Mouse (Mus musculus) cerebellum, adult 11-12 months (tissue): ENCODE measurements around the gene Gm14326.
"Not testable (repeated sequence)": the region's sequence is repeated elsewhere in the genome, so short reads cannot be mapped to it uniquely, and the experiment has no call there.

Source experiments
- DNase-seq: peaks from one replicate; pipeline ENCODE4 v3.0.0; 2022

Gm14326 gene

GRCm38 (mm10) chr2:177957145-177957544 is at the start of gene Gm14326:
Gm14326 (minus strand) TSS chr2:177957297.
- peak; percentile 94 for DNase-seq

- DNase-seq, result not testable (repeated sequence)
Observed at GRCm38 (mm10) chr2:177974814-177975213, 17.7 kb upstream of the Gm14326 start.

- peak; percentile 51 for DNase-seq
Observed at GRCm38 (mm10) chr2:177956734-177957133, 363 bp downstream of the Gm14326 start.

- DNase-seq, result not testable (repeated sequence)
Observed at GRCm38 (mm10) chr2:177925563-177926103, 31.5 kb downstream of the Gm14326 start, which contains the start of gene Zfp972. Zfp972 (minus strand) TSS chr2:177925613.

GRCm38 (mm10) chr2:177903276-177903675 is 53.8 kb downstream of the Gm14326 start:
- DNase-seq, result not testable (repeated sequence)

GRCm38 (mm10) chr2:177898171-177898570 is 58.9 kb downstream of the Gm14326 start:
- not testable (repeated sequence) for DNase-seq

- DNase-seq, result peak; percentile 10
Observed at GRCm38 (mm10) chr2:177897046-177897578, 60.0 kb downstream of the Gm14326 start, which contains the start of gene Gm14327. Gm14327 (plus strand) TSS chr2:177897096.

GRCm38 (mm10) chr2:177887743-177888142 is 69.4 kb downstream of the Gm14326 start:
- not testable (repeated sequence) for DNase-seq
